In the genomic region with DNA sequence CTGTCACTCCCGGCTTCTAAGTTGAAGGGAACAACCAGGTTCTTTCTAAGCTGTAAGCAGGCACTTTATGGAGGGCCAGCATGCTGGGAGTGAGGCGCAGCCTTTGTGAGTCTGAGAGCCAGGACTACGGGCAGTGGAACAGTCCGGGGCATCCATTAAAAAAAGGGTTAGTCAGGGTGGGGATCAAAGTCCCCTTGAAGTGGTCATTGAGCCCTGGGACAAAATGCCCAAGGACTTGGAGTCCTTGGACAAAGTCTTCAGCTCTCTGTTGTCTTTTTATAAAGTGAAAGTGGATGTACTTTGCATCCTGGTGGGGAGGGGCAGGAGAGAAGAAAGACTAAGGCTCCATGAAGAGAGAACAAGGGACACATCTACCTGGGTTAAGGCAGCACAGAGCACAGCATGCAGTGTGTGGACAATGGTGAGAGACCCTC, we compare ENCODE assay signal across 13 mouse cellular contexts.
A peak's percentile ranks its signal among the peaks of the same experiment; 100 is the strongest.
DNase-seq lines count a peak whose midpoint lies in the region; ATAC-seq and TF ChIP-seq lines count a peak whose summit lies in the region.
"Had no signal": no experiment of that assay in that cellular context is flagged by ENCODE, and none has a peak within 500 bp of the region (broad histone marks: within the 10 kb centered on the region; RNA-seq: fewer than 3 reads in every experiment).

No protein-coding gene starts in this region.

- no peaks in the 10 kb centered on the region for H3K36me3 ChIP-seq in kidney, embryonic 16.5 days (ENCODE audit: insufficient read depth, low read length)
- no peaks in the 10 kb centered on the region for H3K36me3 ChIP-seq in embryonic facial prominence, embryonic 14.5 days (ENCODE audit: control insufficient read depth, insufficient read depth, low read length)
- no peaks in the 10 kb centered on the region for H3K36me3 ChIP-seq in limb, embryonic 15.5 days
- H3K36me3 ChIP-seq in hindbrain, postnatal 0 days (ENCODE audit: insufficient read depth, low read length), result no peaks in the 10 kb centered on the region
- H3K36me3 ChIP-seq: midbrain, embryonic 13.5 days had no signal

- no peak overlapping the region for H3K4me3 ChIP-seq in kidney, embryonic 16.5 days (ENCODE audit: low read length)
- H3K4me3 ChIP-seq in embryonic facial prominence, embryonic 14.5 days (ENCODE audit: low read depth, low read length), result no peak overlapping the region
- no peak overlapping the region for H3K4me3 ChIP-seq in limb, embryonic 15.5 days
- H3K4me3 ChIP-seq in hindbrain, postnatal 0 days (ENCODE audit: low read length), result no peak overlapping the region
- H3K4me3 ChIP-seq: erythroblast, embryonic 14.5 days; midbrain, embryonic 13.5 days had no signal

- peaks cover 28% of the 10 kb centered on the region for H3K4me1 ChIP-seq in kidney, embryonic 16.5 days (ENCODE audit: insufficient read depth, low read length)
- H3K4me1 ChIP-seq in embryonic facial prominence, embryonic 14.5 days (ENCODE audit: control insufficient read depth, insufficient read depth, low read length), result peaks cover 31% of the 10 kb centered on the region
- H3K4me1 ChIP-seq in limb, embryonic 15.5 days, result peaks cover 33% of the 10 kb centered on the region
- peaks cover 16% of the 10 kb centered on the region for H3K4me1 ChIP-seq in hindbrain, postnatal 0 days (ENCODE audit: insufficient read depth, low read length)

- no peak overlapping the region; the same call in 1 of the 2 replicates for H3K27ac ChIP-seq in kidney, embryonic 16.5 days (ENCODE audit: low read length)
- peak overlapping the region; percentile 91; the same call in 1 of the 2 replicates for H3K27ac ChIP-seq in embryonic facial prominence, embryonic 14.5 days (replicated peaks; ENCODE audit: low read depth, low read length)
- peak overlapping the region; percentile 33; the same call in 1 of the 2 replicates for H3K27ac ChIP-seq in limb, embryonic 15.5 days
- H3K27ac ChIP-seq in hindbrain, postnatal 0 days, result no peak overlapping the region
- H3K27ac ChIP-seq: midbrain, embryonic 13.5 days had no signal

- peak; percentile 14 for DNase-seq in adrenal gland, postnatal 14 days
- DNase-seq in adrenal gland, adult 2 months, result no peak
- DNase-seq in kidney, adult 18-20 months, result peak; percentile 43
- DNase-seq in embryonic facial prominence, embryonic 14.5 days (ENCODE audit: low spot score), result no peak
- no peak for DNase-seq in thymus, adult 18-20 months
- no peak for DNase-seq in hindbrain, postnatal 0 days (ENCODE audit: low spot score)
- DNase-seq: cerebellum, adult 9-10 months; thymus, postnatal 25 days had no signal

- H3K9ac ChIP-seq in kidney, embryonic 16.5 days (replicated peaks; ENCODE audit: low read length), result no peak overlapping the region
- H3K9ac ChIP-seq in embryonic facial prominence, embryonic 14.5 days (ENCODE audit: low read depth, low read length), result no peak overlapping the region
- no peak overlapping the region for H3K9ac ChIP-seq in limb, embryonic 15.5 days
- H3K9ac ChIP-seq in hindbrain, postnatal 0 days (replicated peaks; ENCODE audit: low read length), result no peak overlapping the region
- H3K9ac ChIP-seq: midbrain, embryonic 13.5 days had no signal

- TF ChIP-seq CTCF in hindbrain, postnatal 0 days (IDR thresholded peaks at IDR 0.05; ENCODE audit: low read depth), result no peak

- H3K4me2 ChIP-seq in kidney, embryonic 16.5 days (replicated peaks; ENCODE audit: low read depth, low read length), result no peak overlapping the region
- no peak overlapping the region for H3K4me2 ChIP-seq in embryonic facial prominence, embryonic 14.5 days (ENCODE audit: low read depth, low read length)
- no peak overlapping the region for H3K4me2 ChIP-seq in limb, embryonic 15.5 days
- H3K4me2 ChIP-seq in hindbrain, postnatal 0 days (ENCODE audit: low read depth, low read length), result no peak overlapping the region
- H3K4me2 ChIP-seq: midbrain, embryonic 13.5 days had no signal

- no peak for ATAC-seq in kidney, embryonic 16.5 days (ENCODE audit: low FRiP score, low TSS enrichment)
- no peak for ATAC-seq in embryonic facial prominence, embryonic 14.5 days (ENCODE audit: low read depth)
- ATAC-seq in limb, embryonic 15.5 days (ENCODE audit: insufficient number of reproducible peaks, low FRiP score, low TSS enrichment, low read depth), result no peak
- no peak for ATAC-seq in hindbrain, postnatal 0 days
- ATAC-seq: Patski had no signal

- 60% methylated on average over 4 of the region's 4 CpGs for WGBS in kidney, embryonic 16.5 days
- 74% methylated on average over 4 of the region's 4 CpGs for WGBS in embryonic facial prominence, embryonic 14.5 days
- WGBS in limb, embryonic 15.5 days, result 74% methylated on average over 4 of the region's 4 CpGs
- WGBS in hindbrain, postnatal 0 days, result 74% methylated on average over 4 of the region's 4 CpGs

- no peaks in the 10 kb centered on the region for H3K27me3 ChIP-seq in kidney, embryonic 16.5 days (ENCODE audit: insufficient read depth, low read length)
- H3K27me3 ChIP-seq in embryonic facial prominence, embryonic 14.5 days (replicated peaks; ENCODE audit: control insufficient read depth, insufficient read depth, low read length), result no peaks in the 10 kb centered on the region
- H3K27me3 ChIP-seq in limb, embryonic 15.5 days, result no peaks in the 10 kb centered on the region
- H3K27me3 ChIP-seq in hindbrain, postnatal 0 days (ENCODE audit: insufficient read depth, low read length), result no peaks in the 10 kb centered on the region
- H3K27me3 ChIP-seq: midbrain, embryonic 13.5 days; Patski had no signal

- no peaks in the 10 kb centered on the region for H3K9me3 ChIP-seq in kidney, embryonic 16.5 days (ENCODE audit: low read length)
- H3K9me3 ChIP-seq in embryonic facial prominence, embryonic 14.5 days (ENCODE audit: control insufficient read depth, low read length), result no peaks in the 10 kb centered on the region
- no peaks in the 10 kb centered on the region for H3K9me3 ChIP-seq in limb, embryonic 15.5 days
- no peaks in the 10 kb centered on the region for H3K9me3 ChIP-seq in hindbrain, postnatal 0 days (ENCODE audit: low read length)

Comparison
In these comparisons a context has a peak if more than half of its experiments do, and no peak if none do; other contexts are left out.
1. DNase-seq: peak in adrenal gland, postnatal 14 days (single experiment) and kidney, adult 18-20 months (single experiment); none in adrenal gland, adult 2 months (single experiment), embryonic facial prominence, embryonic 14.5 days (single experiment), thymus, adult 18-20 months (0 of 2) and hindbrain, postnatal 0 days (single experiment).
2. H3K27ac ChIP-seq: peak in embryonic facial prominence, embryonic 14.5 days (single experiment) and limb, embryonic 15.5 days (single experiment); none in kidney, embryonic 16.5 days (single experiment) and hindbrain, postnatal 0 days (single experiment).